Mouse (Mus musculus) stomach, postnatal 0 days (tissue): ENCODE measurements around the gene Nkx2-3.

Experiments used
- CTCF ChIP-seq: IDR thresholded peaks from 2 replicates; pipeline ENCODE4 v1.5.1; 2016; ENCODE audit warnings: antibody characterized with exemption, low read depth, mild to moderate bottlenecking, moderate library complexity
- EP300 ChIP-seq: optimal IDR thresholded peaks from 2 replicates; pipeline ENCODE3; 2016; ENCODE audit warnings: antibody characterized with exemption

DNA sequence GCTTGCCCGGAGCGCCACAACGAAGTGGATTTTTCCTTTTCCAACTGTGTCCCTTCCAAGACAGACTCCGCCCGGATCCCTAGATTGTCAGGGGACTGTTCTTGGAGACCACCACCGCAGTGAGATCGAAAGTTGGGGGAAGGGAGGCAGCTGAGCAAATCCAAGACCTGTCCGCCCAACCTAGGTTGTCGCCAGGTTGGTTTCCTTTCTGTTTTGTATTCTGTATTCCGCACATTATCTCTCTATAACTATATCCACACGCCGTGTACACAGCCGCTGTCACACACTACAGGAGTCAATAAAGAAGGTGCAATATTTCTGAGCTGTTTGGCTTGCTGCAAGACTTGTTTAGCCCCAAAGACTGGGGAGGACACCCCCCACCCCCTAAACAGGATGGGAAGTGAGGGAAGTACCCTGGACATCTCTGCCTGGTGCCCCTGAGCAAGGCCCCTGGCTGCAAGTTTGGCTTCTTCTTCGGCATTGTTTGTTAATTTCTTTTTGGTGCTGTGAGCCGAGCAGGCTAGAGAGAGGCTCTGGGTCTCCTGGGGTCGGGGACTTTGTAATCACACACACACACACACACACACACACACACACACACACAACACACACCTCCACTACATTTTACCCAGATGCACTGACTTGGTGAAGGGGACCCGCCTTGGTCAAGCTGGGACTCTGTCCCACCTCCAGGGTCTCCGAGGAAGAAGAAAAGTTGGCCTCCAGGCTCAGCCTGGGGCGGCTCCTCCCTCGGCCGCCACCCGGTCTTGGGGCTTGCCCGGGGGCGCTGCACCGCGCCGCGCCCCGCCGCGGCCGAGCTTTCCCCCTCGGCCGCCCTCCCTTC is 3.7 kb downstream of the Nkx2-3 start:
- TF ChIP-seq CTCF: no peak
- TF ChIP-seq EP300: no peak
